Mouse (Mus musculus): ENCODE data around the gene Tbc1d23. TPM values are rescaled to one million over a fixed set of nuclear protein-coding genes. Genes with fewer than 3 reads are reported as not detected.

The Tbc1d23 gene
- polyA plus RNA-seq (2017; shearing (Covaris generic)), result 10 to 100 TPM; 20.8 to 28.3 TPM

GRCm38 (mm10) chr16:57231089-57231936 is at the start of gene Tbc1d23:
Gene Tbc1d23, minus strand, starts transcription at chr16:57231504.

GRCm38 (mm10) chr16:57166611-57167513 is 64.4 kb downstream of the Tbc1d23 start, which contains the start of gene Nit2:
Gene Nit2, minus strand, starts transcription at chr16:57167341.

GRCm38 (mm10) chr16:57120913-57121815 is 110.1 kb downstream of the Tbc1d23 start, which contains the start of gene Tomm70a:
Gene Tomm70a, plus strand, starts transcription at chr16:57121703.

Other genes starting within 250 kb of the Tbc1d23 start
- gene Tmem45a2, start 160.1 kb downstream of the Tbc1d23 start, polyA plus RNA-seq (2017; shearing (Covaris generic)), result not detected
- 10 to 100 TPM; 44.2 to 55.9 TPM for gene Tomm70a, start 109.8 kb downstream of the Tbc1d23 start, polyA plus RNA-seq (2017; shearing (Covaris generic))
- 10 to 100 TPM; 31.8 to 44.4 TPM for gene Nit2, start 64.2 kb downstream of the Tbc1d23 start, polyA plus RNA-seq (2017; shearing (Covaris generic))
- gene Tmem30c, start 61.4 kb upstream of the Tbc1d23 start, polyA plus RNA-seq (2017; shearing (Covaris generic)), result under 1 TPM in 1 of 2 experiments, not detected in 1; 0.11 TPM
- 100 to 1,000 TPM in 1 of 2 experiments, 10 to 100 TPM in 1; 16.4 to 106 TPM for gene Filip1l, start 121.6 kb upstream of the Tbc1d23 start, polyA plus RNA-seq (2017; shearing (Covaris generic))

All from activated CD4-positive, CD25-positive, alpha-beta regulatory T cell (primary cell).